Mouse (Mus musculus) CH12.LX (cell line): ENCODE measurements around the gene Gm42742. TPM values are rescaled to one million over a fixed set of nuclear protein-coding genes. Genes with fewer than 3 reads are reported as not detected.

ENCODE experiments used
- DNase-seq: peaks from one replicate; pipeline ENCODE4 v3.0.0-alpha.2; 2013; ENCODE audit errors: extremely low read depth
- H3K27ac ChIP-seq: 2 replicates; pipeline ENCODE4 v1.5.1; 2012; ENCODE audit warnings: low read depth, mild to moderate bottlenecking, control low read depth, moderate library complexity; ENCODE audit not compliant: insufficient read depth
- H3K27me3 ChIP-seq: replicated peaks from 2 replicates; pipeline ENCODE3; 2012; ENCODE audit warnings: inconsistent platforms
- H3K36me3 ChIP-seq, 2 experiments: replicated peaks in 1 of 2; 2 replicates each; pipeline versions ENCODE3 to v1.6.1; 2012; ENCODE audit warnings: inconsistent platforms in 1 of 2, low read length in 1 of 2, mild to moderate bottlenecking in 1 of 2, mixed read lengths in 1 of 2, moderate library complexity in 1 of 2; ENCODE audit not compliant: control insufficient read depth in 1 of 2, insufficient read depth in 1 of 2
- H3K4me1 ChIP-seq, 2 experiments: 2 replicates each; pipeline ENCODE4 v1.6.1; 2012; ENCODE audit warnings: inconsistent platforms in 1 of 2, moderate library complexity in 1 of 2; ENCODE audit not compliant: insufficient read depth in 2 of 2, control insufficient read depth in 1 of 2
- H3K4me2 ChIP-seq: 2 replicates; pipeline ENCODE4 v1.6.1; 2012; ENCODE audit warnings: low read depth, mild to moderate bottlenecking, control low read depth; ENCODE audit not compliant: poor library complexity, insufficient read depth, severe bottlenecking
- H3K4me3 ChIP-seq, 3 experiments: fragments of 150-350 bp in 1 of 3; sonication (generic) in 1 of 3; replicated peaks in 1 of 3; 2 replicates each; pipeline versions ENCODE3 to v1.5.1; 2011 to 2012; ENCODE audit warnings: low read depth in 2 of 3, low read length in 2 of 3, mild to moderate bottlenecking in 2 of 3, moderate library complexity in 2 of 3, control low read depth in 1 of 3, improper control_type of control experiment in 1 of 3, inconsistent platforms in 1 of 3, mixed read lengths in 1 of 3; ENCODE audit not compliant: poor library complexity in 1 of 3
- H3K79me2 ChIP-seq: replicated peaks from 2 replicates; pipeline ENCODE4 v1.6.1; 2012; ENCODE audit warnings: mild to moderate bottlenecking, moderate library complexity; ENCODE audit not compliant: control insufficient read depth, poor library complexity, insufficient read depth, severe bottlenecking; ENCODE audit errors: extremely low read depth
- H3K9ac ChIP-seq: 2 replicates; pipeline ENCODE4 v1.6.1; 2012; ENCODE audit warnings: low read depth, mild to moderate bottlenecking, control low read depth, moderate library complexity; ENCODE audit not compliant: insufficient read depth
- H3K9me3 ChIP-seq: replicated peaks from 2 replicates; pipeline ENCODE3; 2012; ENCODE audit warnings: low read length, inconsistent platforms, mixed read lengths
- CTCF ChIP-seq, 2 experiments: IDR thresholded peaks in 1 of 2; conservative IDR thresholded peaks in 1 of 2; 2 replicates each; pipeline ENCODE4 v1.5.1; 2011 to 2012; ENCODE audit warnings: low read depth in 2 of 2, low read length in 2 of 2, improper control_type of control experiment in 1 of 2, inconsistent platforms in 1 of 2, mild to moderate bottlenecking in 1 of 2, moderate library complexity in 1 of 2
- E2F4 ChIP-seq: IDR thresholded peaks from 2 replicates; pipeline ENCODE4 v1.6.1; 2011; ENCODE audit warnings: low read depth, low read length, improper control_type of control experiment; ENCODE audit not compliant: insufficient replicate concordance
- ELF1 ChIP-seq: IDR thresholded peaks from 2 replicates; pipeline ENCODE4 v1.6.1; 2014; ENCODE audit warnings: low read depth, mild to moderate bottlenecking, inconsistent platforms, low read length, improper control_type of control experiment
- IRF4 ChIP-seq: IDR thresholded peaks from 2 replicates; pipeline ENCODE4 v1.6.1; 2014; ENCODE audit warnings: low read depth, mild to moderate bottlenecking, inconsistent platforms, low read length, improper control_type of control experiment
- JUN ChIP-seq: IDR thresholded peaks from 2 replicates; pipeline ENCODE4 v1.6.1; 2011; ENCODE audit warnings: low read depth, mild to moderate bottlenecking, low read length, improper control_type of control experiment, moderate library complexity; ENCODE audit not compliant: insufficient read depth
- MAFK ChIP-seq: IDR thresholded peaks from 2 replicates; pipeline ENCODE4 v1.6.1; 2011; ENCODE audit warnings: low read length, improper control_type of control experiment; ENCODE audit not compliant: insufficient replicate concordance
- MEF2A ChIP-seq: IDR thresholded peaks from 2 replicates; pipeline ENCODE4 v1.6.1; 2014; ENCODE audit warnings: low read depth, mild to moderate bottlenecking, inconsistent platforms, low read length, improper control_type of control experiment, borderline replicate concordance
- MXI1 ChIP-seq: IDR thresholded peaks from 2 replicates; pipeline ENCODE4 v1.6.1; 2011; ENCODE audit warnings: mild to moderate bottlenecking, low read depth, low read length, improper control_type of control experiment
- NELFE ChIP-seq: IDR thresholded peaks from 2 replicates; pipeline ENCODE4 v1.6.1; 2011; ENCODE audit warnings: low read depth, low read length, improper control_type of control experiment
- PAX5 ChIP-seq: IDR thresholded peaks from 2 replicates; pipeline ENCODE4 v1.6.1; 2012; ENCODE audit warnings: low read length, inconsistent platforms, mixed read lengths
- POLR2A ChIP-seq: IDR thresholded peaks from 2 replicates; pipeline ENCODE4 v1.6.1; 2011; ENCODE audit warnings: low read depth, mild to moderate bottlenecking, improper control_type of control experiment, low read length
- POLR2AphosphoS2 ChIP-seq: IDR thresholded peaks from 2 replicates; pipeline ENCODE4 v1.6.1; 2011; ENCODE audit warnings: low read depth, low read length, improper control_type of control experiment
- SIN3A ChIP-seq: IDR thresholded peaks from 2 replicates; pipeline ENCODE4 v1.6.1; 2012; ENCODE audit warnings: low read length, improper control_type of control experiment, inconsistent platforms
- UBTF ChIP-seq: IDR thresholded peaks from 2 replicates; pipeline ENCODE4 v1.6.1; 2012; ENCODE audit warnings: low read depth, mild to moderate bottlenecking, inconsistent platforms, low read length, improper control_type of control experiment, moderate library complexity
- USF2 ChIP-seq: conservative IDR thresholded peaks from 2 replicates; pipeline ENCODE4 v1.6.1; 2011; ENCODE audit warnings: low read depth, low read length, improper control_type of control experiment
- ZKSCAN1 ChIP-seq: IDR thresholded peaks from 2 replicates; pipeline ENCODE4 v1.6.1; 2012; ENCODE audit warnings: low read depth, inconsistent platforms, low read length, improper control_type of control experiment, borderline replicate concordance
- ZNF384 ChIP-seq: IDR thresholded peaks from 2 replicates; pipeline ENCODE4 v1.6.1; 2012; ENCODE audit warnings: low read depth, low read length, improper control_type of control experiment, inconsistent platforms
- dilution Hi-C: fragments of 300-500 bp; cut with MboI; formaldehyde crosslinking; loops from 2 replicates; pipeline ENCODE4 v1.14.3; 2020; ENCODE audit warnings: low sequenced_read_pairs; ENCODE audit not compliant: extremely low pct_unique_long_range_greater_than_20kb, extremely low pct_ligation_motif_present
- in situ Hi-C: fragments of 300-500 bp; cut with MboI; formaldehyde crosslinking; loops from 3 replicates; pipeline ENCODE4 v1.14.3; 2019; ENCODE audit warnings: low sequenced_read_pairs, low pct_ligation_motif_present, low pct_unique_long_range_greater_than_20kb, mixed read lengths
- polyA plus RNA-seq: library from polyadenylated mRNA; unstranded; fragments of >175 nt; gene quantifications from 2 replicates; pipeline ENCODE4 v1.2.1, GENCODE M21; 2012; ENCODE audit warnings: low read depth; ENCODE audit not compliant: insufficient read length
- total RNA-seq, 2 experiments: library from RNA; depleted of rRNA; stranded (reverse); fragments of 300-350 nt in 1 of 2; fragments of >200 nt in 1 of 2; gene quantifications; 2 replicates each; pipeline ENCODE4 v1.2.3; 2012 to 2014

Gm42742 gene
- total and polyA plus RNA-seq, 3 experiments = 6.1 to 45.1 (median 16.0) TPM

GRCm38 (mm10) chr7:127023272-127023691, 2.4 kb upstream of the Gm42742 start:
- no peak for DNase-seq
- peaks cover 27 to 63% of the 10 kb centered on the region in 2 experiments for H3K36me3 ChIP-seq
- H3K4me3 ChIP-seq = peak overlapping the region in 2 of 3 experiments; percentile 76 to 78
- no peaks in the 10 kb centered on the region for H3K27me3 ChIP-seq
- no peak overlapping the region for H3K4me2 ChIP-seq
- dilution Hi-C loops = no loop called here
- H3K27ac ChIP-seq = no peak overlapping the region
- peaks cover 22 to 60% of the 10 kb centered on the region in 2 experiments for H3K4me1 ChIP-seq
- peaks cover 22% of the 10 kb centered on the region for H3K79me2 ChIP-seq
- no peaks in the 10 kb centered on the region for H3K9me3 ChIP-seq
- TF ChIP-seq NELFE = no peak
- TF ChIP-seq PAX5 = no peak
- no peak for TF ChIP-seq MEF2A
- no peak for TF ChIP-seq IRF4
- TF ChIP-seq MAFK = no peak
- TF ChIP-seq ZKSCAN1 = no peak
- TF ChIP-seq POLR2AphosphoS2 = no peak
- no peak for TF ChIP-seq JUN
- no peak; the same call in 1 of the 2 replicates for TF ChIP-seq POLR2A
- no peak for TF ChIP-seq SIN3A
- no peak for TF ChIP-seq E2F4
- TF ChIP-seq CTCF (conservative IDR thresholded peaks at IDR 0.05 in 1 of 2, IDR thresholded peaks at IDR 0.05 in 1 of 2; ENCODE audit: low read depth in 2 of 2, low read length in 2 of 2) = no peak
- TF ChIP-seq ZNF384 = no peak
- TF ChIP-seq, all 38 proteins: peak for 0
- H3K9ac ChIP-seq = no peak overlapping the region
- in situ Hi-C loops = loop anchor here (5.0 kb wide), 1 partner anchor 136 kb away; no protein-coding TSS in a partner anchor

- Histone ChIP-seq H3K9me3 (no peaks in the 10 kb centered on the region), H3K27ac (no peak overlapping the region), H3K27me3 (no peaks in the 10 kb centered on the region)
- in situ Hi-C loops = loop anchor here (5.0 kb wide), 1 partner anchor 135 kb away; no protein-coding TSS in a partner anchor
- TF ChIP-seq MXI1 (no peak), ZKSCAN1 (no peak), IRF4 (no peak), POLR2A (no peak), UBTF (no peak), USF2 (no peak), POLR2AphosphoS2 (0 out of 2 replicates have a peak, but pooled peaks have one; percentile 32), ELF1 (no peak), JUN (no peak)
- TF ChIP-seq, all 38 proteins: peak for 1
- Histone ChIP-seq H3K79me2 (peaks cover 22% of the 10 kb centered on the region), H3K4me2 (no peak overlapping the region), H3K9ac (no peak overlapping the region), H3K36me3 (peaks cover 21 to 60% of the 10 kb centered on the region in 2 experiments), H3K4me3 (peak overlapping the region in 1 of 3 experiments; percentile 78), H3K4me1 (peaks cover 19 to 60% of the 10 kb centered on the region in 2 experiments)
- dilution Hi-C loops = no loop called here
- no peak for DNase-seq
These were observed 1.8 kb upstream of the Gm42742 start for GRCm38 (mm10) chr7:127022528-127023271.
